Comparison of ENCODE assay signal across 8 mouse cellular contexts in the genomic region with DNA sequence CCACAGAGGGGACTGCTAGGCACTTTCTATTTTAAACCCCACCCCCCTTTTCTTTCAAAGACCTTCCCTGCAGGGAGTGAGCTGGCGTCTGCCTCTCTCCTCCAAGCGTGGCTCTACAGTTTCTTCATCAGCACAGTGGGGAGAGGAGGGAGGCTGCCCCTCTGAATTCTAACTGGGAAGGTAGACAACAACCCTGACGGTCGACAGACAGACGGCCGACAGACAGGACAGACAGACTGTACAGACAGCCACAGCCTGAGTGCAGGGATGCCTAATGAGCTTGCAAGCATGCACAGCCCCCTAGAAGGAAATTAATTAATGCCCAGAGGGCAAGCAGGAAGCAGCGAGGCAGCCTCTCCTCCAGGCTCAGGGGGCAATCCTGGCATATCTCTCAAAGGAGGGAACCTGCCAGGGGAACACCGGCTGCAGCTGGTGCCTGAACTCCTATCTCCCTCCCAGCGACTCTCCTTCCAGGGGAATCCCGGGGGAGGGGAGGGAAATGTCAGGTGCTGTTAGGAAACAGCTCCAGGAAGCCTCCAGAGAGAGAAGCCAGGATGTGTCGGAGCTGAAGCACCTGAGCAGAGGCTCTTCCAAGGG. TPM values are rescaled to one million over a fixed set of nuclear protein-coding genes. Genes with fewer than 3 reads are reported as not detected.
DNase-seq lines count a peak whose midpoint lies in the region; ATAC-seq lines count a peak whose summit lies in the region.

No protein-coding gene starts in this region.

- H3K27me3 ChIP-seq in heart, embryonic 15.5 days = no peaks in the 10 kb centered on the region
- no peaks in the 10 kb centered on the region for H3K27me3 ChIP-seq in hindbrain, embryonic 13.5 days
- no peaks in the 10 kb centered on the region for H3K27me3 ChIP-seq in midbrain, embryonic 16.5 days (ENCODE audit: control insufficient read depth, insufficient read depth, low read depth, low read length)

- H3K36me3 ChIP-seq in heart, embryonic 15.5 days = no peaks in the 10 kb centered on the region
- H3K36me3 ChIP-seq in hindbrain, embryonic 13.5 days = no peaks in the 10 kb centered on the region
- no peaks in the 10 kb centered on the region for H3K36me3 ChIP-seq in midbrain, embryonic 16.5 days (ENCODE audit: control insufficient read depth, insufficient read depth, low read length)

- peak; percentile 30; the same call in 1 of the 2 replicates for ATAC-seq in heart, embryonic 15.5 days (replicated peaks; ENCODE audit: insufficient number of reproducible peaks, insufficient read depth, low FRiP score, low read depth)
- ATAC-seq in hindbrain, embryonic 13.5 days (ENCODE audit: low FRiP score) = peak; percentile 50
- peak; percentile 64 for ATAC-seq in midbrain, embryonic 16.5 days

- WGBS in heart, embryonic 15.5 days = 6% methylated on average over 11 of the region's 11 CpGs
- WGBS in hindbrain, embryonic 13.5 days = 3% methylated on average over 11 of the region's 11 CpGs
- 0% methylated on average over 11 of the region's 11 CpGs for WGBS in midbrain, embryonic 16.5 days

- peak overlapping the region; percentile 13 for H3K4me3 ChIP-seq in heart, embryonic 15.5 days
- H3K4me3 ChIP-seq in hindbrain, embryonic 13.5 days = peak overlapping the region; percentile 13
- no peak overlapping the region for H3K4me3 ChIP-seq in midbrain, embryonic 16.5 days (ENCODE audit: low read depth, low read length)

- peaks cover 56% of the 10 kb centered on the region for H3K4me1 ChIP-seq in heart, embryonic 15.5 days (replicated peaks)
- peaks cover 55% of the 10 kb centered on the region for H3K4me1 ChIP-seq in hindbrain, embryonic 13.5 days (replicated peaks)
- peaks cover 22% of the 10 kb centered on the region for H3K4me1 ChIP-seq in midbrain, embryonic 16.5 days (ENCODE audit: control insufficient read depth, insufficient read depth, low read length)

- H3K9me3 ChIP-seq in heart, embryonic 15.5 days (replicated peaks) = no peaks in the 10 kb centered on the region
- no peaks in the 10 kb centered on the region for H3K9me3 ChIP-seq in hindbrain, embryonic 13.5 days
- H3K9me3 ChIP-seq in midbrain, embryonic 16.5 days (replicated peaks; ENCODE audit: control insufficient read depth, low read length, poor library complexity, severe bottlenecking) = no peaks in the 10 kb centered on the region

- H3K27ac ChIP-seq in heart, embryonic 15.5 days = peak overlapping the region; percentile 50
- H3K27ac ChIP-seq in hindbrain, embryonic 13.5 days = peak overlapping the region; percentile 91
- H3K27ac ChIP-seq in midbrain, embryonic 16.5 days (ENCODE audit: low read length) = peak overlapping the region; percentile 69

- peak overlapping the region; percentile 42 for H3K4me2 ChIP-seq in heart, embryonic 15.5 days
- peak overlapping the region; percentile 44 for H3K4me2 ChIP-seq in hindbrain, embryonic 13.5 days
- peak overlapping the region; percentile 37 for H3K4me2 ChIP-seq in midbrain, embryonic 16.5 days (ENCODE audit: low read length)

- DNase-seq in heart, adult 18-20 months = no peak
- DNase-seq in embryo, embryonic 9.5 days (ENCODE audit: extremely low spot score) = peak; percentile 60
- DNase-seq in right cerebral cortex, adult 18-20 months = no peak
- DNase-seq in cerebellum, adult 9-10 months = no peak
- DNase-seq in cerebellum, postnatal 36 days = no peak

- peak overlapping the region; percentile 30 for H3K9ac ChIP-seq in heart, embryonic 15.5 days
- peak overlapping the region; percentile 66 for H3K9ac ChIP-seq in hindbrain, embryonic 13.5 days
- H3K9ac ChIP-seq in midbrain, embryonic 16.5 days (ENCODE audit: low read depth, low read length) = peak overlapping the region; percentile 40

RNA-seq across cellular contexts. Expression of gene Lrrc75a, which starts 18.0 kb away (rescaled TPM):
- 14.6 and 18.5 TPM in 2 replicates for polyA plus RNA-seq in heart, embryonic 15.5 days (2015; fragmentation: Nextera tagmentation; extraction: Ambion mirVana)
- total RNA-seq in heart, adult 18-20 months (2021) = 1 to 10 TPM; 3.2 to 4.3 TPM
- polyA plus RNA-seq in hindbrain, embryonic 13.5 days (2015; fragmentation: Nextera tagmentation; extraction: Ambion mirVana) = 10.0 and 10.4 TPM in 2 replicates
- 10.0 and 10.2 TPM in 2 replicates for polyA plus RNA-seq in midbrain, embryonic 16.5 days (2015; fragmentation: Nextera tagmentation; extraction: Ambion mirVana)

RNA-seq across cellular contexts. Expression of gene Mmgt2, which starts 18.1 kb away (rescaled TPM):
- polyA plus RNA-seq in heart, embryonic 15.5 days (2015; fragmentation: Nextera tagmentation; extraction: Ambion mirVana) = 44.7 and 49.1 TPM in 2 replicates
- 1 to 10 TPM; 5.4 to 7.1 TPM for total RNA-seq in heart, adult 18-20 months (2021)
- polyA plus RNA-seq in hindbrain, embryonic 13.5 days (2015; fragmentation: Nextera tagmentation; extraction: Ambion mirVana) = 22.8 and 24.9 TPM in 2 replicates
- 20.4 and 20.6 TPM in 2 replicates for polyA plus RNA-seq in midbrain, embryonic 16.5 days (2015; fragmentation: Nextera tagmentation; extraction: Ambion mirVana)

RNA-seq across cellular contexts. Expression of gene Trpv2, which starts 56.0 kb away (rescaled TPM):
- 4.2 and 6.4 TPM in 2 replicates for polyA plus RNA-seq in heart, embryonic 15.5 days (2015; fragmentation: Nextera tagmentation; extraction: Ambion mirVana)
- total RNA-seq in heart, adult 18-20 months (2021) = 1 to 10 TPM; 3.0 TPM
- polyA plus RNA-seq in hindbrain, embryonic 13.5 days (2015; fragmentation: Nextera tagmentation; extraction: Ambion mirVana) = 21.5 and 21.7 TPM in 2 replicates
- 43.5 and 43.7 TPM in 2 replicates for polyA plus RNA-seq in midbrain, embryonic 16.5 days (2015; fragmentation: Nextera tagmentation; extraction: Ambion mirVana)
